Mouse (Mus musculus) heart, adult 2 months (tissue): ENCODE results near the gene Nup188.

Experiments
- CTCF ChIP-seq: fragments of 200-600 bp; IDR thresholded peaks from 2 replicates; pipeline ENCODE4 v1.8.1; 2022; ENCODE audit warnings: antibody characterized with exemption, mild to moderate bottlenecking, moderate library complexity
- POLR2A ChIP-seq: fragments of 200-500 bp; IDR thresholded peaks from 2 replicates; pipeline ENCODE4 v1.6.1; 2011; ENCODE audit warnings: mild to moderate bottlenecking, low read depth, low read length, control low read depth; ENCODE audit not compliant: insufficient read depth

DNA sequence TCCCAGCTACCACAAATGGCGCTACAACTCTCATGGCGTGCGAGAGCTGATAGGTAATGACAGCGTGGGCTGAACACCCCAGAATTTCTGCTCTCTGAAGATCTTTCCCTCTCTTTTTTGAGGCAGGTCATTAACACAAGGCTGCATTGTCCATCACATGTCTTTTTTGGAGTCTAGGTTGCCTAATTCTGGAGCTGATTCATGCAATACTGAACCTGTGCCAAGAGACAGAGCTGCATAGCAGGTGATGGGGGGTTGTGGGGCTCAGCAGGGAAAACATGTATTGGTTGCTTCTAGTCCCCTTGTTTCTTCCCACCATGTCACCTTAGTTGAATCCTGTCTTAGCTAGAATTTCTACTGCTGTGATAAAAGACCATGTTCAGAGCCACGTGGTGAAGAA lies 39.1 kb downstream of the Nup188 start:
- TF ChIP-seq POLR2A (no peak), CTCF (no peak)
